Mouse (Mus musculus) Patski (cell line): ENCODE data around the gene Rgl1. TPM values are rescaled to one million over a fixed set of nuclear protein-coding genes. Genes with fewer than 3 reads are reported as not detected.
"Not testable (repeated sequence)": the region's sequence is repeated elsewhere in the genome, so short reads cannot be mapped to it uniquely, and the experiment has no call there.

Experiments used
- ATAC-seq: fragments of 100-300 bp; one replicate; pipeline ENCODE4 v1.8.0; 2021
- CTCF ChIA-PET: fragments of 350-600 bp; sonication (Branson Sonifier 250); formaldehyde crosslinking; loops from one replicate; lab custom pipeline; 2022; ENCODE audit warnings: inconsistent platforms; lab: Charles Lee
- POLR2A ChIA-PET: fragments of 350-600 bp; sonication (Branson Sonifier 250); formaldehyde crosslinking; loops from one replicate; lab custom pipeline; 2022; ENCODE audit warnings: antibody characterized with exemption, inconsistent platforms; lab: Charles Lee
- DNase-seq: peaks from one replicate; pipeline ENCODE4 v3.0.0-alpha.2; 2011; ENCODE audit warnings: low read depth, low spot score
- H3K27me3 ChIP-seq: fragments of 371-371 bp; one replicate; pipeline ENCODE4 v1.5.1; 2021
- CTCF ChIP-seq: fragments of 100-300 bp; IDR thresholded peaks from one replicate; pipeline ENCODE4 v1.5.1; 2021
- in situ Hi-C: fragments of 300-500 bp; cut with MboI; formaldehyde crosslinking; loops from 3 replicates; pipeline ENCODE4 v1.11.1; 2018; ENCODE audit warnings: low pct_unique_long_range_greater_than_20kb, mixed read lengths
- polyA plus RNA-seq: library from polyadenylated mRNA; unstranded; gene quantifications from one replicate; pipeline ENCODE4 v1.2.3, GENCODE M21; 2021

The Rgl1 gene
- polyA plus RNA-seq, 1 experiment from 2014 or later, result 51.6 TPM

- in situ Hi-C loops, result loop anchor here (10.0 kb wide), 1 partner anchor 600 kb away; no protein-coding TSS in a partner anchor
Measured at GRCm38 (mm10) chr1:152784620-152785019, 18.5 kb upstream of the Rgl1 start.

GRCm38 (mm10) chr1:152779071-152779737 is 13.1 kb upstream of the Rgl1 start:
- ATAC-seq (peak; percentile 57), DNase-seq (no peak)
- in situ Hi-C loops, result no loop called here
- H3K27me3 ChIP-seq, result no peaks in the 10 kb centered on the region
- ChIA-PET POLR2A (interaction anchor here (0.6 kb wide), 1 partner anchor 1521 kb away, joined by 3 read pairs; no protein-coding TSS in a partner anchor), CTCF (interaction anchor here (1.2 to 1.7 kb wide), 4 partner anchors 11 to 159 kb away, joined by 3 to 6 read pairs (median 4); no protein-coding TSS in a partner anchor)
- TF ChIP-seq CTCF, result peak; percentile 94

More at GRCm38 (mm10) chr1:152784620-152785019, 18.5 kb upstream of the Rgl1 start:
- ATAC-seq (no peak), DNase-seq (no peak)
- ChIA-PET CTCF (interaction anchor here (1.2 kb wide), 1 partner anchor 16 kb away, joined by 3 read pairs; no protein-coding TSS in a partner anchor), POLR2A (no interaction called here)
- no peaks in the 10 kb centered on the region for H3K27me3 ChIP-seq
- no peak for TF ChIP-seq CTCF

- in situ Hi-C loops, POLR2A ChIA-PET, DNase-seq, H3K27me3 ChIP-seq, CTCF ChIA-PET, ATAC-seq: not testable (repeated sequence)
Measured at GRCm38 (mm10) chr1:152774601-152775000, 8.4 kb upstream of the Rgl1 start.

GRCm38 (mm10) chr1:152771016-152771415 is 4.9 kb upstream of the Rgl1 start:
- CTCF ChIA-PET, result no interaction called here

GRCm38 (mm10) chr1:152767749-152768488 is 1.8 kb upstream of the Rgl1 start:
- DNase-seq, result no peak
- ChIA-PET CTCF (interaction anchor here (0.8 to 3.7 kb wide), 10 partner anchors 8 to 247 kb away, joined by 3 to 14 read pairs (median 5); no protein-coding TSS in a partner anchor), POLR2A (interaction anchor here (0.6 to 1.5 kb wide), 5 partner anchors 8 to 416 kb away, joined by 3 to 7 read pairs (median 4); no protein-coding TSS in a partner anchor)
- TF ChIP-seq CTCF, result no peak
- no peaks in the 10 kb centered on the region for H3K27me3 ChIP-seq
- in situ Hi-C loops, result no loop called here
- peak; percentile 48 for ATAC-seq

More at GRCm38 (mm10) chr1:152771016-152771415, 4.9 kb upstream of the Rgl1 start:
- TF ChIP-seq CTCF, result no peak
- ATAC-seq, result no peak
- in situ Hi-C loops, result no loop called here
- POLR2A ChIA-PET, result no interaction called here
- no peaks in the 10 kb centered on the region for H3K27me3 ChIP-seq
- no peak for DNase-seq

GRCm38 (mm10) chr1:152766804-152767748 is 925 bp upstream of the Rgl1 start:
- ChIA-PET POLR2A (interaction anchor here (0.6 to 1.5 kb wide), 6 partner anchors 9 to 567 kb away, joined by 3 to 7 read pairs (median 4); no protein-coding TSS in a partner anchor), CTCF (interaction anchor here (0.8 to 3.7 kb wide), 8 partner anchors 9 to 246 kb away, joined by 3 to 14 read pairs (median 5); no protein-coding TSS in a partner anchor)
- no peaks in the 10 kb centered on the region for H3K27me3 ChIP-seq
- ATAC-seq, result peak; percentile 23
- TF ChIP-seq CTCF, result no peak
- in situ Hi-C loops, result no loop called here
- no peak for DNase-seq

- no peak for DNase-seq
- ATAC-seq, result no peak
- POLR2A ChIA-PET, result no interaction called here
- in situ Hi-C loops, result no loop called here
- no peaks in the 10 kb centered on the region for H3K27me3 ChIP-seq
- no peak for TF ChIP-seq CTCF
- CTCF ChIA-PET, result interaction anchor here (1.3 to 1.6 kb wide), 2 partner anchors 154 to 237 kb away, joined by 3 to 4 read pairs; no protein-coding TSS in a partner anchor
Measured at GRCm38 (mm10) chr1:152761791-152762190, 4.4 kb downstream of the Rgl1 start.

GRCm38 (mm10) chr1:152750312-152750965 is 15.7 kb downstream of the Rgl1 start, which contains the start of gene Apobec4:
Gene Apobec4 (plus strand): TSS chr1:152750551.
- no peaks in the 10 kb centered on the region for H3K27me3 ChIP-seq
- ChIA-PET CTCF (interaction anchor here (1.1 to 2.1 kb wide), 4 partner anchors 13 to 230 kb away, joined by 3 to 5 read pairs (median 4); no protein-coding TSS in a partner anchor), POLR2A (no interaction called here)
- DNase-seq, result no peak
- no peak for ATAC-seq
- no peak for TF ChIP-seq CTCF
- in situ Hi-C loops, result no loop called here

GRCm38 (mm10) chr1:152749276-152749675 is 16.9 kb downstream of the Rgl1 start:
- ATAC-seq (no peak), DNase-seq (no peak)
- no peak for TF ChIP-seq CTCF
- H3K27me3 ChIP-seq, result no peaks in the 10 kb centered on the region
- ChIA-PET POLR2A (interaction anchor here (0.6 kb wide), 1 partner anchor 548 kb away, joined by 3 read pairs; no protein-coding TSS in a partner anchor), CTCF (interaction anchor here (1.1 to 1.8 kb wide), 3 partner anchors 12 to 221 kb away, joined by 3 to 5 read pairs (median 4); no protein-coding TSS in a partner anchor)
- in situ Hi-C loops, result loop anchor here (5.0 to 25.0 kb wide), 2 partner anchors 222 to 962 kb away; no protein-coding TSS in a partner anchor
